Mouse (Mus musculus): Measurements from ENCODE around the gene Mical2.

- TF ChIP-seq CTCF (IDR thresholded peaks at IDR 0.05; ENCODE audit: borderline replicate concordance, insufficient read depth, low read length) (no peak), POLR2A (IDR thresholded peaks at IDR 0.05; ENCODE audit: low read depth, low read length) (no peak)
These were observed 103.8 kb downstream of the Mical2 start for GRCm38 (mm10) chr7:112329496-112329895.
